Mouse (Mus musculus): Measurements from ENCODE around the gene Hspa2.

Gene Hspa2

GRCm38 (mm10) chr12:76377726-76378125, 26.2 kb upstream of the Hspa2 start:
- no peak for DNase-seq (ENCODE audit: low read depth)

- no peak for DNase-seq (ENCODE audit: low read depth)
Observed at GRCm38 (mm10) chr12:76378556-76378955, 25.4 kb upstream of the Hspa2 start.

- no peak for DNase-seq (ENCODE audit: low read depth)
Observed at GRCm38 (mm10) chr12:76380151-76380550, 23.8 kb upstream of the Hspa2 start.

DNA sequence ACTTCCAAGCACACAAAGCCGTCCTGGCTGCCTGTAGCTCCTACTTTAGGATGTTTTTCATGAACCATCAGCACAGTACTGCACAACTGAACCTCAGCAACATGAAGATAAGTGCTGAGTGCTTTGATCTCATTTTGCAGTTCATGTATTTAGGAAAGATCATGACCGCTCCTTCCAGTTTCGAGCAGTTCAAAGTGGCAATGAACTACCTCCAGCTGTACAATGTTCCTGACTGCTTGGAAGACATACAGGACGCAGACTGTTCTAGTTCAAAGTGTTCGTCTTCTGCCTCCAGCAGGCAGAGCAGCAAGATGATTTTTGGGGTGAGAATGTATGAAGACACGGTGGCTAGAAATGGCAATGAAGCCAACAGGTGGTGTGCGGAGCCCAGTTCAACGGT, 18.6 kb upstream of the Hspa2 start:
- DNase-seq (ENCODE audit: low read depth) = no peak

DNA sequence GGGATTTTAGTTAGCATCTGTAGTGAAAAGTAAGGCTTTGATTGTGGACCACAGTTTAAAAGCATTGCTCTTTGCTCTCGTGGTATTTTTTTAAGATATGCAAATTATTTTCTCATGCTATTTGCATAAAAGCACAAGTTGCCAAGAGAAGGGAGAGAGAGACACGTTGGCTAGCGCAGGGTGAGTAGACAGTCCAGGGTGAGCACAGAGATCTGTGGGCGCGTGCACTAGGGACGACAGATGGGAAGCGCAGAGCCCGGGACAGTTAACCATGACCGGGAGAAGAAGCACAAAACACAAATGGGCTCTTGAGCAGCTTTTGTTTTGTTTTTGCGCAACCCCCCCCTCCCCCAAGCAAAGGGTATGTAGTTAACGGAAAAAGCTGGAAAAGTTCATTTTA, 15.2 kb upstream of the Hspa2 start:
- DNase-seq (ENCODE audit: low read depth) = no peak

DNA sequence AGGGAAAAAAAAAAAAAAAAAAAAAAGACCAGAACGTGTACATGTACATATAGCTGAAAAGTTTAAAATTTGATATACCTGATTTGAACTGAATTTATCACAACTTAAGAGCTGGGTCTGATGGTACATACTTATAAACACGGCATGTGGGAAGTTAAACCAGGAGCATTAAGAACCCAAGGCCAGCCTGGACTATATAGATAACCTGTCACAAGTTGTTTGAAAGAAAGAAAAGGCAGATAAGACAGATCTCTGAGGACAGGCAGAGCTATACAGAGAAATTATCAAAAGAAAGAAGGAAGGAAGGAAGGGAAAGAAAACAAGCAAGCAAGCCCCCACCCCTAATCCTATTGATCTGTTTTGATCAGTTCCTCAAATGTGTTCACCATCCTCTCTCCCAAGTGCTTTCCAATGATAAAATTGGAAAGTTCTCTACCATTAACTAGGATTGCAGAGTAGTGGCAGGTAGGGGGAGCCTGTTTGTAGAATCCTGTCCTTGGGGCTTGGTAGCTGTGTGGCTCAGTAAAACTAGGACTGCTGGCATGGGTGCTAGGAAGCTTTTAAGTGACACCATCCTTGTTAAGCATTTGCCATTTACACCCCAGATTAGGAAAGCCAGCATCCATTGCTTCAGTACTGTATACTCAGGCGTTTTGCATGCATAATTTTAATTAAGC, 12.2 kb upstream of the Hspa2 start:
- DNase-seq (ENCODE audit: low read depth) = no peak

DNA sequence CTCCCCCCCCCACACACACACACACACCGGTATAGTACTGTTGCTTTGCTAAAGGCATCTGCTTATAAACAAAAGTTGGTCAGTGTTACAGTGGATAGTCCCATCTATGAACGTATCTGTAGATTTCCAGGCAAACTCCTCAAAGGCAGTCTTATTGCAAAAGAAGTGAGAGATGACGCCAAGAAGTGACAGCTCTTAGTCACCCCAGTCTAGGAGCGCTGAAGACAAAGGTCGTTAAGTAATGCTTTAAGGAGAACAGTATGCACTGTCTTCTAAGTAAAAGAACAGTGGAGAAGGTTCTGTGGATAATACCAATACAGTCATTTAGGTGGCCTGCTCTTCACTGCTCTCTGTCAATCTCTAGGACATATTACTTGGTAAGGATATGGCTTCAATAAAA, 11.0 kb upstream of the Hspa2 start:
- DNase-seq (ENCODE audit: low read depth) = no peak

DNA sequence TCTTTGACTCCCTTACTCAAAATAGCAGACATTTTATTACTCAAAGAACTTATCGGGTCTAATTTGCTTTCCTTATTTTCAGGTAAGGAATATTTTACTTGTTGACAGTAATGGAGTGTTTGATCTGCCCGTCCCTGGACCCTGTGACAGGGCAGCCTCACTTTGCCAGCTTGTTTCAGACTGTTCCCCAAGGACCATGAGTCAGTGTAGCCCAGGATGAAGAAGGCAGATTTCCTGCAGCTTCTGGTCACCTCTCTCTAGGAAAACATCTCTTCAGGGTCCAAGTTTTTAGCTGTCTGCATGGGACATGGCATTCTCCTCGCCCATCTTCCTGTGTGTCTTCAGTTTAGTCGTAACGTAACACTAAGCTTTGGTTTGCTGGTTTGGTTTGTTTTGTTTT, 6.7 kb upstream of the Hspa2 start:
- DNase-seq (ENCODE audit: low read depth) = no peak

GRCm38 (mm10) chr12:76401674-76402073, 2.3 kb upstream of the Hspa2 start:
- no peak for DNase-seq (ENCODE audit: low read depth)

DNA sequence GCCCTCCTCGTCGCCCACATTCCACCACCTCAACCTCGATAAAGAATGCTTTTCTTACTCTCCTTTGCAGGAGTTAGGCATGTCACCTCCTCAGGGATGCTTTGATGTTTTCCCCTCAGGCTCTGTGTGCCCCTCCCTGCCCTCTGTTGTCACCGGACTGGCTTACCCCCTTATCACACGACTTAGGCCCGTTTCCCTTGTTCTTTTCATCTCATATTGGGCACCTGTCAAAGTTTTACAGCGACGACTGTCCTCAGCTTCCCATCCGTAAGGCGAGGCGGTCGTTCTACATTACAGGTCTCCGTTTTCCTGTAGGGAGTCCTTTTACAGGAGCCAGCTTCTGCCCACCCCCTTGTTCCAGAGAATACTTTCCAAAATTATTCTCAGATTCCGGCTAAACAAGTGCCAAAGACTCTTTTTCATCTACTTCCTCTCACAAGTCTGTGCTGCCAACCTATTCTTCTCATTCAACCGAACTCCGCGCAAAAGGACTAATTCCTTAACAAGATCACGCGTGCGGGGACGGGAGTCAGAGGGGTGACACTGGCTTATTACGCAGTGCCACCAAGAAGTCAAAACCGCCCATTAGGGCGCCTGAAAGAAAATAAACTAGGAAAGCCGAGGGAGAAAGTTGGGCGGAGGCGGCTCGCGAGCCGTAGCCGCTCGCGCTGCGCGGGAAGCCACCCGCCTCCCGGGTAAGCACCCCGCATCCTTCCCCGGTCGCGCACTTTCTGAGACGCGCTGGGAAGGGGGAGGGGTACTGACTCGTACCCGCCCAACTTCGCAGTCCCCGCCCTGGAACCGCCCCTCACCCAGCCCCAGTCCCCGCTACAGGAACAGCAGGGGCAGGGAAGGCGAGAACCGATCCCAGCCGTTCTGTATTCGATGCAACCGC, 738 bp upstream of the Hspa2 start:
- no peak for DNase-seq (ENCODE audit: low read depth)

GRCm38 (mm10) chr12:76404836-76405182, 833 bp downstream of the Hspa2 start:
- DNase-seq (ENCODE audit: low read depth) = no peak

- DNase-seq (ENCODE audit: low read depth) = no peak
Observed at GRCm38 (mm10) chr12:76405183-76405970, 1.4 kb downstream of the Hspa2 start.

DNA sequence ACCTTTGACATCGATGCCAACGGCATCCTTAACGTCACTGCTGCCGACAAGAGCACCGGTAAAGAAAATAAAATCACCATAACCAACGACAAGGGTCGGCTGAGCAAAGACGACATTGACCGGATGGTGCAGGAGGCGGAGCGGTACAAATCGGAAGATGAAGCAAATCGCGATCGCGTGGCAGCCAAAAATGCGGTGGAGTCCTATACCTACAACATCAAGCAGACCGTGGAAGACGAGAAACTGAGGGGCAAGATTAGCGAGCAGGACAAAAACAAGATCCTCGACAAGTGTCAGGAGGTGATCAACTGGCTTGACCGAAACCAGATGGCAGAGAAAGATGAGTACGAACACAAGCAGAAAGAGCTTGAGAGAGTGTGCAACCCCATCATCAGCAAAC, 2.0 kb downstream of the Hspa2 start:
- DNase-seq (ENCODE audit: low read depth) = no peak

DNA sequence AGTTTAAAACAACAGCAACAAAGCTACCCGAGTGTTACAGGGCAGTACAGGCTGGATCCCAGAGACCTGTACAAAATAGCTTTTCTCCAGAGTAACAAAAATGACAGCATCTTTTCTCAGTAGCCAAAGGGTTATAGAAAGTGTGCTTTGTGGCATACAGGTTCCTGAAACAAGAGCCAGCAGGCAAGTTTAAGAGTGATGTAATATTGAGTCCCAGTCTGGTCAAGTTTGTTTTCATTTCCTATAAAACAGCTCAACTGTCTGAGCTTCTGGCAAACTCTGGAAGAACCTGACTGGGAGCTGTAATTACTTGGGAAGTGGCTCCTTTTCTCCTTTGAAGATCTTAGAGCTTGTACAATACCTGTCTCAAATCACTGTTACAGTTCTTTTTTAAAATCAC, 3.2 kb downstream of the Hspa2 start:
- DNase-seq (ENCODE audit: low read depth) = no peak

GRCm38 (mm10) chr12:76409166-76409565, 5.2 kb downstream of the Hspa2 start:
- no peak for DNase-seq (ENCODE audit: low read depth)

- DNase-seq (ENCODE audit: low read depth) = no peak
Observed at GRCm38 (mm10) chr12:76415383-76416010, 11.5 kb downstream of the Hspa2 start.

GRCm38 (mm10) chr12:76417433-76417854, 13.5 kb downstream of the Hspa2 start, which contains the start of gene Ppp1r36:
TSS of gene Ppp1r36 (plus strand) at chr12:76417538.
- DNase-seq (ENCODE audit: low read depth) = no peak

- DNase-seq (ENCODE audit: low read depth) = no peak
Observed at GRCm38 (mm10) chr12:76418346-76418745, 14.4 kb downstream of the Hspa2 start.

DNA sequence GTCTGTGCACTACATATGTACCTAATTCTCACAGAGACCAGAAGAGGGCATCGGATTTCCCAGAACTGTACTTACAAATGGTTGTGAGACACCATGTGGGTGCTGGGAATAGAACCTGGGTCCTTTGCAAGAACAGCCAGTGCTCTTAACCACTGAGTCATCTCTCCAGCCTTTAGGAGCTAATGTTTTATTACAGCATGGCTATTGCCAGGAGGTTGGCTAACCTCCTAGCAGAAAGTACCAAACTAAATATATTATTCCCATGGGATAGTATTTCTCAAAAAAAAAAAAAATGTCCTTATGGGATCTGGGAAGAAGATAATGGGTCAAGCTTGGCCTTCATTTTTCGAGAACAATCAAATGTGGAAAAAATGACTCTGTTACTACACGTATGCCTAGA, 21.3 kb downstream of the Hspa2 start:
- no peak for DNase-seq (ENCODE audit: low read depth)

DNA sequence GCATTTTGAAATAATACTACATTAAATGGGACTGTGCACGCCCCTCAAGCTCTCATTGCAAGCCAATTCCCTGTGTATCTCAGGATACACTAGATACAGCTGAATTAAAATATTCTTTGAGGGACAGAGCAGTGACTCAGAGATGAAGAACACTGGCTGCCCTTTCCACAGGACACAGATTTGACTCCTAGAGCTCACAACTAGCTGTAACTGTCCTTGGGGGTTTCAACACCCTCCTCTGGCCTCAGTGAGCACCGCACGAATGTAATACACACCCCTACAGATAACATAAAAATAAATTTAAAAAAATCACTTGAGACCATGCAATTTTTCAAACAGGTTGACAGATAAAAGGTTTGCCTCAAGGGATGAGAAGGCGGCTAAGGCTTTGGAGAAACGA, 23.6 kb downstream of the Hspa2 start:
- DNase-seq (ENCODE audit: low read depth) = no peak

DNA sequence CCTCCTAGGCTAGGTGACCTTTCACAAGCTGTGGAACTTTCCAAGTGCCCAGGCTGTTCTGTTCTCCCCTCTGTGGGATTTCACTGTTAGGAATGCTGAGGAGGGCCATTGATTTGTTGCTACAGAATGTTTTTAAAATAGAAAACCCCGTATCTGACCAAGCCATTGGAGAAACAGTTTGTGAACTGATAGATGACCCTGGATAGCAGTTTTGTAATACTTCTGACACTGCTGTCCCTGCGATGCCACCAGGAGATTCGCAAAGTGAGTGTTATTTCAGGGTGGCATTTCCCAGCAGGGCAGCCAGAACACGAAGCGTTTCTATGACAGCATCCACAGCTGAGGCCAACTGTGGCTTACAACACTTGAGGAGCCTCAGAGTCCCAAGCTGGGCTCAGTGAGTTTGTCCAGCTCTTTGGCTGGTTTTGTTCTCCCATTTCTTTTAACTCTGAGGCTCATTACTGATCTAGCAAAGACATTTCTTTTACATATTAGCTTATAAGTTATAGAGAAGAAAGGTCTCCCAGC, 27.0 kb downstream of the Hspa2 start:
- DNase-seq (ENCODE audit: low read depth) = no peak

DNA sequence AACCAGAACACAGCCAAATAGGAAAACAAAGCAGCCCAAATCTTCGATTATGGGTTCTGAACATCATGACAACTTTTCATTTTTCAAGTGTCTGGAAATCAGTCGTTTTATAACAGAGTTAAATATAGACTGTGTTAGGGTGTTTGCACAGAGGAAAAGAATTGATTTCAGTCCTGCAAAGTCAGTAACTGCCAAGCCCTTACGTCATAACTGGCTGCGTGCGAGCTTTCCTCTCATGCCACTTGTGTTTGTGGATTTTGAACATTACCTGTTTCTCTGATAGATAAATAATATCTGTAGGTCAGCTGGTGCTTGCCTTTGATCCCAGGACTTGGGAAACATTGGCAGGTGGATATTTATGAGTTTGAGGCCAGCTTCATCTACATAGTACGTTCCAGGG, 27.5 kb downstream of the Hspa2 start:
- no peak for DNase-seq (ENCODE audit: low read depth)

All from c-Kit-positive CD71-positive TER-119-negative erythroid progenitor cells, embryonic 14.5 days (primary cell).